Mouse (Mus musculus) liver (tissue): Measurements from ENCODE around the gene Phgr1.

ENCODE experiments used
- DNase-seq: peaks from one replicate; pipeline ENCODE4 v3.0.0-alpha.2; 2020; ENCODE audit warnings: mixed read lengths

Phgr1 gene

GRCm38 (mm10) chr2:118751896-118752791 is 20.4 kb upstream of the Phgr1 start:
- DNase-seq = peak; percentile 64

DNA sequence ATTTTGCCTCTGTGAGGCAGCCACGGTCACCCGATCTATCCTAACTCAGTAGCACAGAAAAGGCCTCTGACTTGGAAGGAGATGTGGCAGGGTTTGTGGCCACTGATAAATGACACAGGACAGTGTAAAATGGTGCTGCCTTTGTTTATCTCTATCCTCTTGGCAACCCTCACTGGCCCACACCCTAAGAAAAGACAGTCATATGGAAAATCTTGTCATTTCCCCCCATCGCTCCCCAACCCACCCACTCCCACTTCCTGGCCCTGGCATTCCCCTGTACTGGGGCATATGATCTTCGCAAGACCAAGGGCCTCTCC is 19.8 kb upstream of the Phgr1 start:
- DNase-seq = peak; percentile 47

DNA sequence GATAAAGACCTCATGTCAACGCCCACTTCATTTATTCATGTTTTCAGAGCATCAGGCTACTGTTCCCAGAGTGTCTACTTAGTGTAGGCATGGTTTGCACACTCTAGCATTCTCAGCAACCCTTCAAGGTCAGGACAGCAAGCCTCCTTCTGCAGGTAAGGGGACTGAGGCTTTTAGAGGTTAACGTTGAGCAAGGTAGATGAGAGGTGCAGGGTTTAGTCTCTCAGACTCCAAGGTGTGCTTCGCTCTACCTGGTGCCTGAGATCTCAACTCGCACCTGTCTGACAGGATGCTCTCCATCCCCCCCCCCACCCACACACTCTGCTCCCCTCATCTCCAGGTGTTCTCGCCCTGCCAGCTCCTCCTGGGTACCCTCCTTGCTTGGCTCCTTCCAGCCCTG is 18.4 kb upstream of the Phgr1 start:
- no peak for DNase-seq

GRCm38 (mm10) chr2:118755407-118755806 is 17.2 kb upstream of the Phgr1 start:
- DNase-seq = no peak

DNA sequence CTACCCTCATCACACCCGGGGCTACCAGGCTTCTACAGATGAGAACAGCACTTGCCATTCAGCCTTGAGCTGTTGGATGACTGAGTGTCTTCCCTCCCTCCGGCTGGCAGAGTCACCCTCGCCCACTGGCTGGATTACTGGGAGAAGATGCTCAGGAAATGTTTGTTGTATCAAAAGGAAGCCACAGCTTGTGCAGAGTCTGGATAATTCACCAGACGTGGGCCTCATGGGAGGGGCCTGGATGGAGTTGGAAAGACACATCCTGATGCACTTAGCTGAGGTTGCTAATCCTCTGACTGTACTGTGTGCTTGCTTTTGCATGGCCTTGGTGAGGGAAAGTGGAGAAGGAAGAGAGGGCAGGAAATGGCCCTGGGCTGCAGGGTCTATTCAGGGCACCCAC is 16.5 kb upstream of the Phgr1 start:
- DNase-seq = no peak

DNA sequence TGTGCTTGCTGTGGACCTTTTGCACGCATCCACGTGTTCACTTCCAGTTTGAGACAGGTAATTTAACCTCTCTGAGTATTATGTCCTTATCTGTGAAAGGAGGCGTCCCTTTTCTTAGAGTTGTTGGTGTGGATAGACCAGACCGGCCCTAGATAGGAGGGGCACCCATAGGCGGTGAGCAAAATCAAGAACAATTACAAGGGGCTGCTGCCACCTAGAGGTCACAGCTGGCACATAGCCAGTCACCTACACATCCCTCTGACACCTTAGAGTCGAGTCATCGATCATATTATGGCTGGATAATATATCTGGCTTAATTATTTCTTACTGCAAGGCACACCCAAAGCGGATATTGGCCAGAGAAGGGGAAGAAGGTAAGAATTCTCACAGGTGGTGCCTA is 12.7 kb upstream of the Phgr1 start:
- DNase-seq = peak; percentile 83

DNA sequence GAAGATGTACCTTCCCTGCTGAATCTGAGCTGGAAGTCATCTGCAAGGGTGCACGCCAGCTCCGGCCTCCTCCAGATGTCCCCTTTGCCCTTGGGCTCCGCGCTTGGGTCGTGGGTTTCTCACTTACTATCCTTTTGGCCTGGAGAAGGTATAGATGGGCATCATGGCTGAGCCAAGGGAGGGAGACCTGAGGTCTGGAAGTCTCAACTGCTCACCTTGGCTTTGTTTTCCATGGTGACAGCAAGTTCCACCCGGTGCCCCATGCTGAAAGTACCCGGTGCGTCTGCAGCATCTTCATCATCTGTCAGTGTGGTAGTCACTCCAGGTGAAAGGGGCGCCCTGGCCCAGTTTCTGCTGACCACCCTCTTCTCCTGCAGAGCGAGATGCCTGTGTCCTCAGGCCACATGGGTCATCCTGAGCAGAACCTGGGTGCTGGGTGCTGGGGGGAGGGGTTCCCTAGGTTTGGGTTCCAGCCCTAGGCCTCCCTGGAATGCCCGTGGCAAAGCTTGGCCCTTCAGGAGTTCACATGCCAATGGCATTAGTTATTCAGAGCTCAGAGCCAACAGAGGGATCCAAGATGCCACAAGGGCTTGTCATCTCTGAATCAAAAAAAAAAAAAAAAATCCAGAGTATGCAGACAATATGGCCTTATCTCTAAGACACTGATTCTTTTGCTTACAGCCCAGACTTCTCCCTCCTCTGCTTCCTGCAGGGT is 12.1 kb upstream of the Phgr1 start:
- no peak for DNase-seq

- DNase-seq = no peak
Observed at GRCm38 (mm10) chr2:118761358-118761757, 11.2 kb upstream of the Phgr1 start.

- peak; percentile 88 for DNase-seq
Observed at GRCm38 (mm10) chr2:118761906-118762783, 10.4 kb upstream of the Phgr1 start, which contains the start of gene Ccdc9b. Ccdc9b (minus strand) TSS chr2:118762661.

DNA sequence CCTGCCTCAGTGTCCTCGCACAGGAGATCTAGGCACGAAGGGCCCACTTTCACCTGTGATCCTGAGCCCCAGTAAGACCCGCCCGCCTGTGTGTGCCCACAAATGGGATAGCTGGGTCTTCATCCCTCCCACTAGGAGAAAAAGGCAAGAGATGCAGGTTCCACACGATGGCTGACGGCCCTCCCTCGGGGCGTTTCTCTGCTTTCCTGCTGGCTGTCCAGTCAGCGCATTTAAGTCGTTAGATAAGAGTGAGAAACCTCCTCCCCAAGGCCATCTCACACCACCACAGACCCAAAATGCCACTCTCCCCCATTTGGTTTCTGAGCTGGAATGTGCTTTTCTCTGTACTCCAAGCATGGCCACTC is 9.8 kb upstream of the Phgr1 start:
- no peak for DNase-seq

GRCm38 (mm10) chr2:118763469-118763868 is 9.1 kb upstream of the Phgr1 start:
- DNase-seq = no peak

DNA sequence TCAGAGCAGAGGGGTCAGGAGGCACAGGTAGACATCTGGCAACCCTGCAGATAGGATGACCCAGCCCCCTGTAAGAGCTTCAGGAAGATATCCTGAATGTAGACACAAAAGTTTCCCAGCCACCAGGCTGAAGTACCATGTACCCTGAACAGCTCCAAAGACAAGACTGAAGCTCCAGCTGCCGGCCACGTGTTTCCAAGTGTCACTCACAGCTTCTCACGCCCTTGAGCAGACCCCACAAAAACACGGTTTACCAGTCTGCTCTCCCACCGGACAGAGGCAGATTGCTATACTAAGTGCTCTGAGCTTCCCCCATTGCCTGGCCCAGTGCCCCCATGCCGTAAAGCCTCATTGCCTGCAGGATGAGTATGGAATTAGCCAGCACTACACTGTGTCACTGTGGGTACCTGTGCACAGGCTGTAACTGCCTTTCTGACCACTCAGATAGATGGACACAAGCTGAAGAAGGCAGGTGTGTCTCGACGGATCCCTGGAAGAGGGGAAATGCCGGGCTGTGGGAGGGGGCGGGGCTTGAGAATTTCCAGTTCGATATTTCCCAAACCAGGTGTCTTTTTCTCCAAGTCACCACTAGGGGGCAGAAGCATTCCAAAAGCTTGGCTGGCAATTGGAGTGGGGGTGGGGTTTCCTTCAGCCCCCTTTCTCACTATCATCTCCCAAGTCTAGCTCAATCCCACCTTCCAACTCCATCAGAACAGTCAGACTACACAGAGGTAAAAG is 8.3 kb upstream of the Phgr1 start:
- peak; percentile 60 for DNase-seq

DNA sequence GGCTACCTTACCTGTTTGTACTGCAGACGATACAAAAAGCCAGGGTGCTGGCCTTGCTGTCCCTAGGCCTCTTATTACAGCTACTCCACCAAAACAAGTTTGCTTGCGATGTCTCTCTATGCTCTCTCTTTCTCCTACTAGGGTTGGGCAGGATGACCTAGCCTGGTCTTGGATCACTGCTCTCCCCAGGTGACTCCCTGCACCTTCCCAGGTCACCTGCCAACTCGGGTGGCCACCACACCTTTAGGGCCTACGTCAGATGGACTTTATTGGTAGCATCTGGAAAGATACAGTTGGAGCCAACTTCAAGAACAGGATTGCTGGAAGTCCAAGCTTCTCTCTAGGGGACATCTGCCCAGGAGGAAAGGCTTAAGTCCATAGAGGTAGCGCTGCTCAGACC is 7.7 kb upstream of the Phgr1 start:
- no peak for DNase-seq

- peak; percentile 37 for DNase-seq
Observed at GRCm38 (mm10) chr2:118766041-118767033, 6.2 kb upstream of the Phgr1 start.

- no peak for DNase-seq
Observed at GRCm38 (mm10) chr2:118774536-118774935, 2.0 kb downstream of the Phgr1 start.

- no peak for DNase-seq
Observed at GRCm38 (mm10) chr2:118775396-118775795, 2.8 kb downstream of the Phgr1 start.

- DNase-seq = no peak
Observed at GRCm38 (mm10) chr2:118775846-118776245, 3.3 kb downstream of the Phgr1 start.

- DNase-seq = no peak
Observed at GRCm38 (mm10) chr2:118776295-118776694, 3.7 kb downstream of the Phgr1 start.

- DNase-seq = no peak
Observed at GRCm38 (mm10) chr2:118778418-118778817, 5.8 kb downstream of the Phgr1 start.

DNA sequence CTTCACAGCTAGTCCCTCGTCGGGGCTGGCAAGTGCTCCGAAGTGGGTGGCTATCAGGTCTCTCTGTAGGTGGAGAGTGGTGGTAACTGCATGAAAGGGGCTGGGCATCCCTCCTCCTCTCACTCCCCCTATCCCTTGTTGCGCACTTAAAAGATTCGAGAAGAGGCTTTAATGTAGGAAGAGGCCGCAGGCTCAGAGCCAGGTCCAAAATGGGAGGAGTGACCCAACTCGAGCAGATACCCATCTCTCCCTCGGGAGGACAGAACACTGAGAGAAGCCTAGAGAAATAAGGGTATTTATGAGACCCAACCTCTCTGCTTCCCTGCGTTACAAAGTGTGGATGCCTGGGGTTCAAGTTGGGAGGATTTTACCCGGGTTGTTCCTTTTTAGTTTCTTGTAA is 6.5 kb downstream of the Phgr1 start:
- DNase-seq = no peak
